Mouse (Mus musculus): ENCODE measurements at regions not wholly inside any gene's neighbourhood (a gene's known extent, or its start where the extent isn't known, plus 50 kb on each side); places are given as distances from the start of the nearest gene placed in this dataset.

DNA sequence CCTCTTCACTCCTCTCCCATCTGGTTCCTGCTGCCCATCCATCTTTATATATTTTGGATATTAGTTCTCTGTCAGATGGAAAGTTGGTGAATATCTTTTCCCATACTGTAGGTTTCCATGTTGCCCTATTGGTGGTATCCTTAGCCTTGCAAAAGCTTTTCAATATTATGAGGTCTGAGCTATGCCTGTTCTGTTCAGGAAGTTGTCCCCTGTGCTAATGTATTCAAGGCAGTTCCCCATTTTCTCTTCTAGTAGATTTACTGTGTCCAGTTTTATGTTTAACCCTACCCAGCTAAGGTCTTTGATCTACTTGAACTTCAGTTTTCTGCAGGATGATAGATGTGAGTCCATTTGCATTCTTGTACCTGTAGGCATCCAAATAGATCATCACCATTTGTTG is 109.4 kb upstream of the Tusc1 start:
- DNase-seq (ENCODE audit: low spot score), result no peak

DNA sequence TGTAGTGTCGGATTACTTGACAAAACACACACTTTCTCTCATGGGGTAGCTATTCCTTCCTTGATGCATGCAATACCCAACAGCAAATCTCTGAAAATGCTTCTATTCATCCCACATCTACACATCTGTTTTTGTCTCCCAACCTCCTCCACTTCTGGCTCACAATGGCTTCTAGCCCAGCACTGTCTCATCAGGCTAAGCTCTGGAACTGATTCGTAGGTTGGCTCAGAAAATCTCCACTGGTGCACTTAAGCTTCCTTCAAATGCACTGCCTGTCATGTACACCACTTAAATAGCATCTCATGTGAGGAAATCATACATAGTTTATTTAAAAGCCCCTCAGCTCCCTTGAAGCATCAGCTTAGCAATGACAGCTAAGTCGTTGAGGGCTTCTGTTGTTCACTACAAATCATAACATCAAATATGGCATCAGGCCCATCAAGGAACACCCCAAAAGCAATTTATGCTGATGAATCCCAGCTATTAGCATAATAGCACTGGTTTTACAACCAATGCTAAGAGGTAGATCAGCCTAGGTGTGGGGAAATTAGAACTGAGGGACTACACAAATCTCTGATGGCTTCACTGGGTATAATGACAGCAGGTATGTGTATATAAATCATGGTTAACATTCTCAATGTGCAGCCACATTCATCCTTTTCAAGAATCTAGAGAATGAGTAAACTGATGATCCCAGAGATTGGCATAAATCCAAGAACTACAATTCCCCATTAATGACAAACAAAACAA is 103.5 kb upstream of the Tusc1 start:
- peak; percentile 1 for DNase-seq (ENCODE audit: low spot score)

DNA sequence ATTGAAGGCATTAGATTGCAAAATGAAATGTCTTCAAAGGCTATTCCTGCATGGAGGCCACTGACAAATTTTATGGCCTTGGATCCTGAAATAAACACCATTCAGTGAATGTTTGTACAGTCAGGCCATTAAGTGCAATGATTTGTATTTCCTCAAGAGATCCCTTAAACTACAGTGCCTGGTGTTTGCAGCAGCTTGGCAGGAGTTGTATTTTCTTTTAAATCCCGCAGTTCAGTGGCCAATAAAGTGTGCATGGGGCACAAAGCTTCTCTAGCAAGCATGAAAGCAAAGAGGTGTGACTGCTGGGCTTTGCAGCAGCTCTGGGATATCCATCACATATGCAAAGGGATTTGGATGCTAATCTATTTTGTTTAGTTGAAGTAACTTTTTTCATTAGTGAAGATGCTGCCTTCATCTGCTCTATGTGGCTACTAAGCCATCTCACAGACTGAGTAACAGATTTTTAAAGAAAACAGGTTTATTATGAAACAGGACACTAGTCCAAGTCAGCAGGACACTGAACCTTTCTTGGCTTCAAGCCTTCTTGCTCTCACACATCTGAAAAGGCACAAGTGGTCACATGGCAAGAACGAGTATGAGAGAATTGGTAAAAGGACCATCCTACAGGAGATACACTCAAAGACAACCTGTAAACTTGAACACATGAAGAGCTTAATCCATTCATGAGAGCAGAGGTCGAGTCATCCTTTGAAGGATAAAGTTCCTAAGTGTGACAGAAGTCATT is 102.2 kb upstream of the Tusc1 start:
- DNase-seq (ENCODE audit: low spot score), result no peak

DNA sequence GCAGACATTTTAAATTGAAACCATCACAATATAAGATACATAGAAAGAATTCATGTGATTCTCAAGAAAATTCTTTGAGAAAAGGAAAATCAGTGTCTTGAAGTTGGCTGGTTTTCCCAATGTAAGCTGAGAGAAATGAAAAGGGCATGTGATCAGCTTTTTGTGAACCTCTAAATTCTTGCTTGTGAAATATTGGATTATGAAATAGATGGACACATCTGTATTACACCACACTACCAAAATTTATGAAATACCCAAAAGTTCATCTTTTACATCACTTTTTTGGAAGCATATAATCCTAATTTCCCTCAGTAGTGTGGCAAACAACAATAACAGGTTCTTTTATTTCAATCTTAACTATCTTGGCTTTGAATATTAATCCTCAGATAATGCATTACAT is 77.4 kb upstream of the Tusc1 start:
- no peak for DNase-seq (ENCODE audit: low spot score)

DNA sequence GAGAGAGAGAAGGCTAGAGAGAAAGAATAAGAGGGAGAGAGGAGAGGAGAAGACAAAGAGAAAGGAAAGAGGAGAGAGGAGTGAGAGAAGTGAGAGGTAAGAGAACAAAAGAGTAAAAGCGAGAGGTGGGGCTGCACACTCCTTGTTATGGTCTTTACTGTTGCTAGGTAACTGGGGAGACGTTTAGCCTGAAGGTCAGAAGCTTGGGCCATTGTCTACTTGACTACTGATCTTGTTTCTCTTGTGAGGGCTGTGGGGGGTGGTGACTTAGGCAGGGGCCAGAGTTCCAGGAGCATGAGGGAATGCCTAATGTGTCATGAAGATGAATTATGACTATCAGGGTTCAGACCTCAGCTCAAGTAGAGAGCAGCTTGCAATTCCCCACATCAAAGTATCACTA is 71.6 kb upstream of the Tusc1 start:
- DNase-seq (ENCODE audit: low spot score), result no peak

DNA sequence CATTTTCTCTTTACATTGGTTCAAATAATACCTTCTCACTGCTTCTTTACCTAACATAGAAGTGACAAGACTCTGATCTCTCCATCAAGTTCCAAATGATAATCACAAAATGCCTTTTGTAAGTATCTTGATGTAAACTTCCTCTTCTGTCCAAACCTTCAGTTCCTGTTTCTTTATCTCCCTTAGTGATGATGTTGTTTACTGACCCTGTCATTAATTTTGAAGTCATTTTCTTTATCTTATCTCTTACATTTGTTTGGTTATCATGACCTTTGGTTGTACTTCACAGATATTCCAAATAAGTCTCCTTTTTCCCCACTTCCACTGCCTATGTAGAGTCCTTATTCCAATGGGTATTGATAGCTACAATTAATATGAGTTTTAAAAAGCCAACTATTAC is 65.3 kb upstream of the Tusc1 start:
- DNase-seq (ENCODE audit: low spot score), result no peak

All from ovary, postnatal 14 days (tissue).